In genomic region chr17:17624421-17624956, GRCm38 (mm10) we compare ENCODE assay signal across 8 mouse cellular contexts. TPM values are rescaled to one million over a fixed set of nuclear protein-coding genes. Genes with fewer than 3 reads are reported as not detected.
A peak's percentile ranks its signal among the peaks of the same experiment; 100 is the strongest.
DNase-seq lines count a peak whose midpoint lies in the region; ATAC-seq and TF ChIP-seq lines count a peak whose summit lies in the region.

No protein-coding gene starts in this region.

- WGBS in heart, embryonic 12.5 days: under 1% methylated on average over 51 of the region's 51 CpGs
- under 1% methylated on average over 51 of the region's 51 CpGs for WGBS in kidney, postnatal 0 days
- under 1% methylated on average over 51 of the region's 51 CpGs for WGBS in liver, embryonic 11.5 days
- under 1% methylated on average over 50 of the region's 51 CpGs for WGBS in stomach, embryonic 14.5 days

- H3K9me3 ChIP-seq in heart, embryonic 12.5 days (replicated peaks): no peaks in the 10 kb centered on the region
- no peaks in the 10 kb centered on the region for H3K9me3 ChIP-seq in kidney, postnatal 0 days (replicated peaks; ENCODE audit: low read length)
- H3K9me3 ChIP-seq in liver, embryonic 11.5 days (ENCODE audit: control insufficient read depth, low read length): no peaks in the 10 kb centered on the region; the same call in 1 of the 2 replicates
- H3K9me3 ChIP-seq in stomach, embryonic 14.5 days (ENCODE audit: control insufficient read depth, low read depth, low read length): no peaks in the 10 kb centered on the region

- ATAC-seq in erythroid progenitor cell, adult 5-6 weeks (replicated peaks; ENCODE audit: low FRiP score, poor library complexity, severe bottlenecking): peak; percentile 83
- ATAC-seq in heart, embryonic 12.5 days (ENCODE audit: insufficient number of reproducible peaks, low FRiP score): peak; percentile 98
- ATAC-seq in kidney, postnatal 0 days (replicated peaks; ENCODE audit: low FRiP score, low read depth): peak; percentile 98
- peak; percentile 96 for ATAC-seq in liver, embryonic 11.5 days (replicated peaks; ENCODE audit: low FRiP score)
- ATAC-seq in stomach, embryonic 14.5 days (ENCODE audit: insufficient number of reproducible peaks, insufficient read depth, low FRiP score, low read depth): peak; percentile 97

- H3K27me3 ChIP-seq in heart, embryonic 12.5 days (replicated peaks): no peaks in the 10 kb centered on the region
- H3K27me3 ChIP-seq in kidney, postnatal 0 days (ENCODE audit: insufficient read depth, low read length): no peaks in the 10 kb centered on the region
- no peaks in the 10 kb centered on the region for H3K27me3 ChIP-seq in liver, embryonic 11.5 days (replicated peaks; ENCODE audit: control insufficient read depth, insufficient read depth, low read length)
- H3K27me3 ChIP-seq in stomach, embryonic 14.5 days (ENCODE audit: control insufficient read depth, insufficient read depth, low read length): no peaks in the 10 kb centered on the region

- H3K4me1 ChIP-seq in heart, embryonic 12.5 days (replicated peaks): peaks cover 8% of the 10 kb centered on the region
- H3K4me1 ChIP-seq in kidney, postnatal 0 days (replicated peaks; ENCODE audit: insufficient read depth, low read length): peaks cover 7% of the 10 kb centered on the region; the same call in 1 of the 2 replicates
- H3K4me1 ChIP-seq in liver, embryonic 11.5 days (replicated peaks; ENCODE audit: control insufficient read depth, insufficient read depth, low read length): peaks cover 7% of the 10 kb centered on the region; the same call in 1 of the 2 replicates
- H3K4me1 ChIP-seq in stomach, embryonic 14.5 days (ENCODE audit: control insufficient read depth, insufficient read depth, low read length): no peaks in the 10 kb centered on the region; the same call in 1 of the 2 replicates

- H3K4me3 ChIP-seq in heart, embryonic 12.5 days: peak overlapping the region; percentile 98
- H3K4me3 ChIP-seq in kidney, postnatal 0 days (replicated peaks; ENCODE audit: low read depth, low read length): peak overlapping the region; percentile 90
- peak overlapping the region; percentile 93 for H3K4me3 ChIP-seq in liver, embryonic 11.5 days (ENCODE audit: low read depth, low read length)
- H3K4me3 ChIP-seq in stomach, embryonic 14.5 days (ENCODE audit: low read depth, low read length): peak overlapping the region; percentile 89

- H3K4me2 ChIP-seq in heart, embryonic 12.5 days: peak overlapping the region; percentile 83
- H3K4me2 ChIP-seq in kidney, postnatal 0 days (ENCODE audit: low read length): peak overlapping the region; percentile 78
- H3K4me2 ChIP-seq in liver, embryonic 11.5 days: peak overlapping the region; percentile 87
- H3K4me2 ChIP-seq in stomach, embryonic 14.5 days (replicated peaks; ENCODE audit: low read depth, low read length): peak overlapping the region; percentile 72

- peak; percentile 99 for DNase-seq in CD4-positive helper T cell, adult 2 months (ENCODE audit: low read depth, low spot score)
- DNase-seq in brain, embryonic 18.5 days (ENCODE audit: low read depth, low spot score): peak; percentile 92
- DNase-seq in kidney, postnatal 0 days (ENCODE audit: low spot score): peak; percentile 97
- peak; percentile 89 for DNase-seq in liver, embryonic 11.5 days (ENCODE audit: low spot score)
- peak; percentile 99 for DNase-seq in naive thymus-derived CD4-positive, alpha-beta T cell, adult 2 months (ENCODE audit: low read depth)

- TF ChIP-seq CTCF in kidney, postnatal 0 days (IDR thresholded peaks at IDR 0.05; ENCODE audit: low read depth): peak; percentile 24; the same call in 1 of the 2 replicates

- peak overlapping the region; percentile 99 for H3K27ac ChIP-seq in heart, embryonic 12.5 days (ENCODE audit: poor library complexity, severe bottlenecking)
- peak overlapping the region; percentile 100 for H3K27ac ChIP-seq in kidney, postnatal 0 days
- H3K27ac ChIP-seq in liver, embryonic 11.5 days (ENCODE audit: low read depth, low read length): peak overlapping the region; percentile 100
- peak overlapping the region; percentile 100 for H3K27ac ChIP-seq in stomach, embryonic 14.5 days (ENCODE audit: low read length)

- H3K36me3 ChIP-seq in heart, embryonic 12.5 days: no peaks in the 10 kb centered on the region
- no peaks in the 10 kb centered on the region for H3K36me3 ChIP-seq in kidney, postnatal 0 days (ENCODE audit: insufficient read depth, low read length)
- no peaks in the 10 kb centered on the region for H3K36me3 ChIP-seq in liver, embryonic 11.5 days (ENCODE audit: control insufficient read depth, insufficient read depth, low read length)
- no peaks in the 10 kb centered on the region for H3K36me3 ChIP-seq in stomach, embryonic 14.5 days (ENCODE audit: control insufficient read depth, insufficient read depth, low read length)

- peak overlapping the region; percentile 98 for H3K9ac ChIP-seq in heart, embryonic 12.5 days
- H3K9ac ChIP-seq in kidney, postnatal 0 days (ENCODE audit: low read depth, low read length): peak overlapping the region; percentile 95
- peak overlapping the region; percentile 91 for H3K9ac ChIP-seq in liver, embryonic 11.5 days (ENCODE audit: low read depth, low read length)
- peak overlapping the region; percentile 86 for H3K9ac ChIP-seq in stomach, embryonic 14.5 days (replicated peaks; ENCODE audit: low read depth, low read length)

RNA-seq across cellular contexts. Expression of gene Lnpep, which starts 0.4 kb away (rescaled TPM):
- total RNA-seq in erythroid progenitor cell, adult 5-6 weeks (2015; ENCODE audit: low replicate concordance): 45.0 and 50.7 TPM in 2 replicates
- total RNA-seq in erythroid progenitor cell, adult 5-6 weeks (2017; ENCODE audit: low replicate concordance): 36.1 TPM in 2 replicates
- 13.8 and 15.1 TPM in 2 replicates for polyA plus RNA-seq in heart, embryonic 12.5 days (2016; fragmentation: Nextera tagmentation; extraction: Ambion mirVana)
- 6.3 and 7.1 TPM in 2 replicates for polyA plus RNA-seq in kidney, postnatal 0 days (2015; fragmentation: Nextera tagmentation; extraction: Ambion mirVana)
- polyA plus RNA-seq in liver, embryonic 11.5 days (2014; fragmentation: Nextera tagmentation; extraction: Ambion mirVana): 6.6 and 6.8 TPM in 2 replicates
- 18.3 and 20.2 TPM in 2 replicates for polyA plus RNA-seq in stomach, embryonic 14.5 days (2014; fragmentation: Nextera tagmentation; extraction: Ambion mirVana)

Comparison
In these comparisons a context has a peak if more than half of its experiments do, and no peak if none do; other contexts are left out.
1. Peak in every context shown above with its lines: DNase-seq, ATAC-seq, H3K4me3 ChIP-seq and H3K27ac ChIP-seq.